Mouse (Mus musculus) lung, adult 2 months (tissue): ENCODE results near the gene Olfr68. TPM values are rescaled to one million over a fixed set of nuclear protein-coding genes. Genes with fewer than 3 reads are reported as not detected.
"Not testable (repeated sequence)": the region's sequence is repeated elsewhere in the genome, so short reads cannot be mapped to it uniquely, and the experiment has no call there.

ENCODE experiments used
- DNase-seq: peaks from one replicate; pipeline ENCODE4 v3.0.0; 2022
- H3K4me1 ChIP-seq: fragments of 200-500 bp; 2 replicates; pipeline ENCODE4 v1.6.1; 2011; ENCODE audit warnings: low read length; ENCODE audit not compliant: control insufficient read depth, insufficient read depth
- H3K4me3 ChIP-seq: fragments of 200-500 bp; replicated peaks from 2 replicates; pipeline ENCODE3; 2011; ENCODE audit warnings: low read depth, mild to moderate bottlenecking, control low read depth, low read length; ENCODE audit errors: extremely low read depth
- CTCF ChIP-seq: fragments of 200-500 bp; IDR thresholded peaks from 2 replicates; pipeline ENCODE4 v1.5.1; 2011; ENCODE audit warnings: mild to moderate bottlenecking, low read length, control low read depth; ENCODE audit not compliant: insufficient read depth
- POLR2A ChIP-seq: fragments of 200-500 bp; IDR thresholded peaks from 2 replicates; pipeline ENCODE4 v1.6.1; 2011; ENCODE audit warnings: low read depth, mild to moderate bottlenecking, control low read depth, low read length, borderline replicate concordance; ENCODE audit errors: extremely low read depth
- WGBS: fragments of 180-500 bp; shearing (Covaris S2); methylation state at CpG from one replicate; pipeline ENCODE4 v1.1.7; 2018; 5-methylcytosine and 5-hydroxymethylcytosine counted together
- polyA plus RNA-seq: library from polyadenylated mRNA; depleted of rRNA; stranded (reverse); fragments of >200 nt; gene quantifications from 2 replicates; pipeline ENCODE4 v1.2.3, GENCODE M21; 2012

The Olfr68 gene
- polyA plus RNA-seq, 1 experiment = not detected

DNA sequence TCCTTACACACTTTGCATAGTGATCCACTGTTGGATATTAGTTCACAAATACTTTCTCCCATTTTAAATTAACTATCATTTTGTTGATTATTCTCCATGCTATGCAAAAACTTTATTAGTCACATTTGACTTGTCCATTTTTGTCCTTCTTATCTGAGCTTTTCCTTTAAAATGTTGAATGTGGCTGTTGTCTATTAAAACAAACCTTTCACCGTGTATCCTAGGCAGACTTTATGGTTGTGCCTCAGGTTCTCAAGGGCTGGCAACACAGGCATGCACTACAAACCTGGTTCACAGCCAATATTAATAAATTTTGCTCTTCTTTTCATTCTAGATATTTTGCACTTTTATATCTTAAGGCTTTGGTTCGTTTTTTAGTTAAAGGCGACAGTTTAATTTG lies 31.2 kb upstream of the Olfr68 start:
- 70% methylated on average over 3 of the region's 3 CpGs for WGBS
- Histone ChIP-seq H3K4me1 (no peaks in the 10 kb centered on the region), H3K4me3 (no peak overlapping the region)
- TF ChIP-seq POLR2A (no peak), CTCF (no peak)
- DNase-seq = no peak

DNA sequence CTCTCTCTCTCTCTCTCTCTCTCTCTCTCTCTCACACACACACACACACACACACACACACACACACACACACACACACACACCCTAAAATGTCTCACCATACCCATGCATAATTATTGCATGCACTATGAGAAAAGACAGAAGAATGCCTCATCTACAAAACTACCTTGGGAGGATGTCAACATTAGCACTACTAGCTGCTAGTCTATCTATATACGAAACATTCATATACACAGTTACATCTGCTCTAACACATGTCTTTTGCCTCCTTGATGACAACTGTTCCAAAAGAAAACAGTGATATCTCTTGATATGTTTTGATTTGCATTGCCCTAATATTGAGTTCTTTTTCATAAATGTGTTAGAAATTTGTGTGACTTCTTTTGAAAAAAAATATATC lies 30.8 kb upstream of the Olfr68 start:
- DNase-seq = no peak
- TF ChIP-seq POLR2A (no peak), CTCF (no peak)
- no peak overlapping the region for H3K4me3 ChIP-seq
- no peaks in the 10 kb centered on the region for H3K4me1 ChIP-seq
- 81% methylated on average over 1 of the region's 1 CpGs for WGBS

DNA sequence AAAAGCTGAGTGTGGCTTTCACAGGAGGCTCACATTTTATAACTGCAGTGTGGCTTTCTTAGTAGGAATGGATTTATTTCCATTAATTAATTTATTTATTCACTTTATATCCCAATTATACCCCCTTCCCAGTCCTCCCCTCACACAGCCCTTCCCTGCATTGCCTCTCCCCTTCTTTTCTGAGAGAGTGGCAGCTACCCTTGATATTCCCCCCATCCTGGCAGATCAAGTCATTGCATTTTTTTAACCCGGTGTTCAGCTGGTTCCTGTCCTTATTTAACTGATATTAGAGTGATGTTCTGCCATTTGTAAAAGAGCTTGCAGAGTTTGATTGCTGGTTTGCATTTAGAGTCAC lies 30.3 kb upstream of the Olfr68 start:
- 53% methylated on average over 1 of the region's 1 CpGs for WGBS
- DNase-seq = no peak
- no peak overlapping the region for H3K4me3 ChIP-seq
- H3K4me1 ChIP-seq = no peaks in the 10 kb centered on the region
- no peak for TF ChIP-seq CTCF
- no peak for TF ChIP-seq POLR2A

DNA sequence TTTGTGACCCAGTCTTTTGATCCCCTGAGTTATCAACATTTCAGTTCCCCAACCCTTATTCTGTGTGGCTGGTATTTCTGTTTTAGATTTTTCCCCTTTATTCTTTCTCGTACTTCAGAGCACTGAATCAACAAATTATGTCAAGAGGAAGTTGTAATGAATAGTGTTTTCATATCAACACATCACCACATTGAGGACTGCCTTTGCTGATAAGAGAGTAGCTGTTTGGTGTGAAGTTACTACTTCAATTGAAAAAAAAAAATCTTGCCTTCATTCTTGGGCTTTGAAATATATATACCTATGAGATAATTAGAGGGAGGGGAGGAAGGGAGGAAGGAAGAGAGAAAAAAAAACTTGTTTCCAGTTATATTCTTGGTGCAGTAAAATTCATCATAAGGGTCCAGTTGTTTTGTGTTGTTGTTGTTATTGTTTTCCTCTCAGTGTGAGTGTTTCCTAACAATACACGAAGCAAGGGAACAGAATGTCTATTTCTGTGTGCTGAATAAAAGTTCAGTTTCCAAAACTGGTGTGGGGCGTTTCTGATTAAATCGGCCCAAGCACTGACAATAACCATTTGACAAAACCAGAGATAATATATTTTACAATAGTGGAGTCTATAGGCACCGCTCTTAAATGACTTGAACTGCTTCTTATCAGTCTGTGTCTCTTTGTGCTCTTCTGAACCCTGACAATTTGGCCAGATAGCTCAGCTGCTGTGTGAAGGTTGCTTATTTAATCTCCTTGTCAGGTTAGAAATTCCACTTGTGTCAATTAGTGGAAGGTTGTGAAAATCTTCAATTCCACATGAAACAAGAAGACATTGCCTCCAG lies 29.7 kb upstream of the Olfr68 start:
- no peak for DNase-seq
- 31% methylated on average over 5 of the region's 5 CpGs for WGBS

DNA sequence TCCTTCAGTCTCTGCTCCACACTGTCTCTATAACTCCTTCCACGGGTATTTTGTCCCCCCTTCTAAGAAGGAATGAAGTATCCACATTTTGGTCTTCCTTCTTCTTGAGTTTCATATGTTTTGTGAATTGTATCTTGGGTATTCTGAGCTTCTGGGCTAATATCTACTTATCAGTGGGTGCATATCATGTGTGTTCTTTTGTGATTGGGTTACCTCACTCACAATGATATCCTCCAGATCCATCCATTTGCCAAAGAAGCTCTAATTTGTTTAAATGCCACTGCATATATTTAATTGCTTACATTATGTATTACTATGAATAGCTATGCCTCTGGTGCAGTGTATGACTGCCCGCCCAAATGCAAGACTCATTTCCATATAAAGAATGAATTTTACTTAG lies 28.6 kb upstream of the Olfr68 start:
- H3K4me3 ChIP-seq, DNase-seq, H3K4me1 ChIP-seq: not testable (repeated sequence)
- WGBS = 62% methylated on average over 2 of the region's 2 CpGs

More for the DNA sequence above, 29.7 kb upstream of the Olfr68 start:
- TF ChIP-seq CTCF = no peak
- TF ChIP-seq POLR2A = no peak
- Histone ChIP-seq H3K4me1 (no peaks in the 10 kb centered on the region), H3K4me3 (no peak overlapping the region)

DNA sequence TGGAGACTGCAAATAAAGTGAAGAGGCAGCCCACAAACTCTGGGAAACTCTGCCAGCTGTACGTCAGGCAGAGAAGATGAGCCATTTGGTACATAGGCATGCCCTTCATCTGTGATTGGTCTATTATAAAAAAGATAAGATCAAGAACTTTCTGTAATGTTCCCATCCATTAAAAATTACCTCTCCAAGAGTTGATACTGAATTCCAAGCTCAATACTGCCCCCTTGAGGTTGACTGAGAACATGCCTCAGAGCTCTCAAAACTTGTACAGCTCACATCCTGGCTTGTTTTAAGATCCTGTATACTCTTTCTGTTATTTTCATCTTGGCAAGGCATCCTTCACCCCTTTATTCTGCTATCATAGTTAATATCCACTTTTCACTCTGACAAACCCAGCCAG lies 27.4 kb upstream of the Olfr68 start:
- H3K4me1 ChIP-seq = no peaks in the 10 kb centered on the region
- no peak overlapping the region for H3K4me3 ChIP-seq
- no peak for TF ChIP-seq POLR2A
- no peak for TF ChIP-seq CTCF
- no peak for DNase-seq
- 56% methylated on average over 1 of the region's 1 CpGs for WGBS

DNA sequence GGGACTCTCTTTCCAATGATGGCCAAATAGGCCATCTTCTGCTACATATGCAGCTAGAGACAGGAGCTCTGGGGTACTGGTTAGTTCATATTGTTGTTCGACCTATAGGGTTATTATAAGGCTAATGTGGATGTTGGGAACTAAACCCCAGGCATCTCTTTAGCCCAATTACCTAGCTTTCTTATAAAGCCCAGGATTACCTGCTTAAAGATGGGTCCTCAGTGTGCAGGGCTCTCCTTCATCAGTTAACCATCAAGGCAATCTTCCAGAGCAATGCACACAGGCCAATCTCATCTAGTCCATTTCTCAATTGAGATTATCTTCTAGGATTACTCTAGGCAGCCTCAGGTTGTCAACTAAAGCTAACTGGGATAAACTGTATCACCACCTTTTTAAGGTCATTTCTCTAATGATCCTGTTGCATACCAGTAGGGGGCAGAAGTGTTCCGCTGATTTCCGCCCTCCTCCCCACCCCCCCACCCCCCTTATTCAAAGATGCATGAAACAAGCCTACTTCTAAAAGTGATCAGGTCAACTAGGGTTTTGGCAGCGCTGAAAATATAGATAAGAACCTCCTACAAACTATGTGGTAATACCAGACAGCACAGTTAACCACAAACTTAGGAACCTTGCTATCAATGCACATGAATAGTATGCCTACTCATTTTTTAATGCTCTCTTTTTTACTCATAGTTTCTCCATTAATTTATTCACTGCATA lies 13.3 kb upstream of the Olfr68 start:
- no peak for TF ChIP-seq CTCF
- no peak for TF ChIP-seq POLR2A
- WGBS = 24% methylated on average over 4 of the region's 4 CpGs
- no peak for DNase-seq
- Histone ChIP-seq H3K4me3 (no peak overlapping the region), H3K4me1 (no peaks in the 10 kb centered on the region)

DNA sequence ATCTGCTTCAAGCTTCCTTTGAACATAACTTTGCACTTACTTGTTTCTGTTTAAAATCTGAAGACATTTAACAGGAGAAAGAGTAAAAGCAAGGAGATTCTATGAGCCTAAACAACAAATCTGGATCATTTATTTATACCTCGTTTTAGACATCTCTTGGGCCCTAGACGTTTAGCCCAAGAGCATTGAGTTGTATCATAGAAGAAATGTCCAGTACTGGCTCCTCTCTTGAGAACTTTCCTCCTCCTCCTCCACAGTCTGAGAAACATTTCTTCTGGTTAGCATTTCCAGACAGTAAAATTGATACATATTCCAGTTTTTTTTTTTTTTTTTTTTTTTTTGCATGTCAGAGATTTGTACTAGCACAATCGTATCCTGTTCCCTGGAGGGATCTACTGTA lies 12.2 kb upstream of the Olfr68 start, which contains the start of gene Olfr67:
TSS of gene Olfr67 (minus strand) at position 101 of the 400 bp plus-strand sequence.
- TF ChIP-seq POLR2A (no peak), CTCF (no peak)
- Histone ChIP-seq H3K4me1 (no peaks in the 10 kb centered on the region), H3K4me3 (no peak within 1 kb of the TSS)
- no peak for DNase-seq
- 67% methylated on average over 3 of the region's 3 CpGs for WGBS

DNA sequence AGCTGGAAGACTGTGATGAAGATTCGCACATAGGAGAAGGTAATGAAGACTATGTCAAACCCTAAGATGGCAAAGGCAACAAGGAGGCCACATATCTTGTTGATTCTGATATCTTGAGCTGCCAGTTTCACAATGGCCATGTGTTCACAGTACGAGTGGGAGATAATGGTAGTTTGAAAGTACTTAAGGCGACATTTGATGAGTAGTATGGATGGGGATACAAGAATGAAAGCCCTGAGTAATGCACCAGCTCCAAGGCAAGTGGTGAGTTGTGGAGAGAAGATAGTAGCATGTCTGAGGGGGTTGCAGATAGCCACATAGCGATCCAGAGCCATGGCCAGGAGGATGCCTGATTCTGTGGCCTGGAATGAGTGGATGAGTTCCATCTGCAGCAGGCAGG lies 1.8 kb downstream of the Olfr68 start:
- not testable (repeated sequence) for H3K4me1 ChIP-seq, H3K4me3 ChIP-seq, DNase-seq
- WGBS = 75% methylated on average over 4 of the region's 4 CpGs

DNA sequence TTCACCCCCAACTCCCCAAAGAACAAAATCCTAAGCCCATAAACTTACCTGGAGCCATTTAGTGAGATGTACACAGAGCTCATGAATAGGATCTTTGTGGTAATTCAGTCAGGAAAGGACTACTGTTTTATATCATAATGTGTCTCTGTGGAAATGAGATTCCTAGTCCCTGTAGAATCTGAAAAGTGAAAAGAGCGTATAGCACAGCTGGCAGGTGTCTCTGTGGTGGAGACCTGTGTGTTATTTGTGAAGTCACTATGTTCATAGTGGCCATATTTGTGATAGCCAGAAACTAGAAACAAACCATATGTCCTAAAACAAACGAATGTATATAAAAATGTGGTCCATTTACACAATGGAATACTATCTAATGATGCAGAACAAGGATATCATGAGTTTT lies 8.0 kb downstream of the Olfr68 start, which contains the start of gene Olfr69:
TSS of gene Olfr69 (minus strand) at position 101 of the 400 bp plus-strand sequence.
- no peak for DNase-seq
- Histone ChIP-seq H3K4me3 (no peak within 1 kb of the TSS), H3K4me1 (no peaks in the 10 kb centered on the region)
- WGBS = 70% methylated on average over 2 of the region's 2 CpGs
- no peak for TF ChIP-seq CTCF
- TF ChIP-seq POLR2A = no peak

DNA sequence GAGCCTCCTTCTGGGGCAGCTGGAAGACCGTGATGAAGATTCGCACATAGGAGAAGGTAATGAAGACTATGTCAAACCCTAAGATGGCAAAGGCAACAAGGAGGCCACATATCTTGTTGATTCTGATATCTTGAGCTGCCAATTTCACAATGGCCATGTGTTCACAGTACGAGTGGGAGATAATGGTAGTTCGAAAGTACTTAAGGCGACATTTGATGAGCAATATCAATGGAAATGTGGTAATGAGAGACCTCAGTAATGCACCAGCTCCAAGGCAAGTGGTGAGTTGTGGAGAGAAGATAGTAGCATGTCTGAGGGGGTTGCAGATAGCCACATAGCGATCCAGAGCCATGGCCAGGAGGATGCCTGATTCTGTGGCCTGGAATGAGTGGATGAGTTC lies 11.8 kb downstream of the Olfr68 start:
- not testable (repeated sequence) for DNase-seq, H3K4me1 ChIP-seq, H3K4me3 ChIP-seq
- 74% methylated on average over 6 of the region's 6 CpGs for WGBS

DNA sequence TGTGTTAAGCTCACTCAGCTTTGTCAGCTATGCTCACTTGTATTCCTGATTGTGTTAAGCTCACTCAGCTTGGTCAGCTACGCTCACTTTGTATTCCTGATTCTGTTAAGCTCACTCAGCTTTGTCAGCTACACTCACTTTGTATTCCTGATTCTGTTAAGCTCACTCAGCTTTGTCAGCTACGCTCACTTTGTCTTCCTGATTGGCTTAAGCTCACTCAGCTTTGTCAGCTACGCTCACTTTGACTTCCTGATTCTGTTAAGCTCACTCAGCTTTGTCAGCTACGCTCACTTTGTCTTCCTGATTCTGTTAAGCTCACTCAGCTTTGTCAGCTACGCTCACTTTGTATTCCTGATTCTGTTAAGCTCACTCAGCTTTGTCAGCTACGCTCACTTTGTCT lies 17.3 kb downstream of the Olfr68 start:
- H3K4me3 ChIP-seq, H3K4me1 ChIP-seq, DNase-seq: not testable (repeated sequence)
- WGBS = 58% methylated on average over 6 of the region's 6 CpGs
